Mouse (Mus musculus): ENCODE results near the gene Ccnl1.

Gene Ccnl1

GRCm38 (mm10) chr3:65958102-65958839 is at the start of gene Ccnl1:
TSS of gene Ccnl1 (minus strand) at chr3:65958249.
- peak; percentile 97 to 98 for DNase-seq

- DNase-seq = no peak
These were observed 46.9 kb upstream of the Ccnl1 start for GRCm38 (mm10) chr3:66004989-66005388.

GRCm38 (mm10) chr3:66004220-66004951 is 46.3 kb upstream of the Ccnl1 start:
- DNase-seq = no peak

GRCm38 (mm10) chr3:66000400-66000799 is 42.4 kb upstream of the Ccnl1 start:
- DNase-seq = no peak

- DNase-seq = no peak
These were observed 39.4 kb upstream of the Ccnl1 start for GRCm38 (mm10) chr3:65997360-65998008.

- DNase-seq = no peak
These were observed 34.6 kb upstream of the Ccnl1 start for GRCm38 (mm10) chr3:65992395-65993340.

GRCm38 (mm10) chr3:65990957-65991646 is 33.1 kb upstream of the Ccnl1 start:
- peak; percentile 52 to 61 for DNase-seq

GRCm38 (mm10) chr3:65990524-65990923 is 32.5 kb upstream of the Ccnl1 start:
- no peak for DNase-seq

- no peak for DNase-seq
These were observed 30.9 kb upstream of the Ccnl1 start for GRCm38 (mm10) chr3:65988711-65989495.

GRCm38 (mm10) chr3:65976296-65976695 is 18.2 kb upstream of the Ccnl1 start:
- DNase-seq = no peak

GRCm38 (mm10) chr3:65975317-65975716 is 17.3 kb upstream of the Ccnl1 start:
- peak; percentile 54 to 75 for DNase-seq

GRCm38 (mm10) chr3:65974232-65975058 is 16.4 kb upstream of the Ccnl1 start:
- peak; percentile 98 to 99 for DNase-seq

- no peak for DNase-seq
These were observed 15.6 kb upstream of the Ccnl1 start for GRCm38 (mm10) chr3:65973501-65974231.

GRCm38 (mm10) chr3:65969196-65969595 is 11.1 kb upstream of the Ccnl1 start:
- DNase-seq = no peak

GRCm38 (mm10) chr3:65966360-65966759 is 8.3 kb upstream of the Ccnl1 start:
- no peak for DNase-seq

- DNase-seq = no peak
These were observed 4.4 kb upstream of the Ccnl1 start for GRCm38 (mm10) chr3:65962270-65962930.

GRCm38 (mm10) chr3:65960291-65960945 is 2.4 kb upstream of the Ccnl1 start:
- DNase-seq = no peak

- no peak for DNase-seq
These were observed 1.5 kb upstream of the Ccnl1 start for GRCm38 (mm10) chr3:65959416-65960001.
